Mouse (Mus musculus) hindbrain, embryonic 16.5 days (tissue): Measurements from ENCODE around the gene Calcrl. TPM values are rescaled to one million over a fixed set of nuclear protein-coding genes. Genes with fewer than 3 reads are reported as not detected.
A peak's percentile ranks its signal among the peaks of the same experiment; 100 is the strongest.

Source experiments
- ATAC-seq: fragments of 200-750 bp; cut with Nextera tagmentation; 2 replicates; pipeline ENCODE4 v1.8.0; 2017; ENCODE audit warnings: moderate TSS enrichment, moderate library complexity
- H3K27ac ChIP-seq: fragments of 300-500 bp; sonication (generic); 2 replicates; pipeline ENCODE4 v1.5.1; 2014; ENCODE audit warnings: low read depth, mild to moderate bottlenecking, control low read depth, low read length, moderate library complexity
- H3K27me3 ChIP-seq: fragments of 300-500 bp; sonication (generic); replicated peaks from 2 replicates; pipeline ENCODE4 v1.6.1; 2014; ENCODE audit warnings: low read length; ENCODE audit not compliant: control insufficient read depth, insufficient read depth
- H3K36me3 ChIP-seq: fragments of 300-500 bp; sonication (generic); 2 replicates; pipeline ENCODE4 v1.6.1; 2014; ENCODE audit warnings: mild to moderate bottlenecking, low read length, moderate library complexity, mixed read lengths; ENCODE audit not compliant: control insufficient read depth, insufficient read depth
- H3K4me1 ChIP-seq: fragments of 300-500 bp; sonication (generic); 2 replicates; pipeline ENCODE4 v1.6.1; 2014; ENCODE audit warnings: low read depth, low read length; ENCODE audit not compliant: control insufficient read depth, insufficient read depth
- H3K4me2 ChIP-seq: fragments of 300-500 bp; sonication (generic); 2 replicates; pipeline ENCODE4 v1.6.1; 2014; ENCODE audit warnings: mild to moderate bottlenecking, low read length, control low read depth, moderate library complexity
- H3K4me3 ChIP-seq: fragments of 300-500 bp; sonication (generic); 2 replicates; pipeline ENCODE4 v1.5.1; 2014; ENCODE audit warnings: mild to moderate bottlenecking, low read length, control low read depth, moderate library complexity
- H3K9ac ChIP-seq: fragments of 300-500 bp; sonication (generic); 2 replicates; pipeline ENCODE4 v1.6.1; 2014; ENCODE audit warnings: low read depth, mild to moderate bottlenecking, control low read depth, low read length, moderate library complexity
- H3K9me3 ChIP-seq: fragments of 300-500 bp; sonication (generic); 2 replicates; pipeline ENCODE4 v1.6.1; 2014; ENCODE audit warnings: mild to moderate bottlenecking, low read length, moderate library complexity; ENCODE audit not compliant: control insufficient read depth
- WGBS: fragments of 180-500 bp; shearing (Covaris S2); extraction: QIAGEN DNeasy Blood & Tissue Kit; methylation state at CpG from one replicate; pipeline ENCODE4 v1.1.7; 2014; 5-methylcytosine and 5-hydroxymethylcytosine counted together
- polyA plus RNA-seq: library from polyadenylated mRNA; unstranded; fragments of >200 nt; fragmentation: Nextera tagmentation; extraction: Ambion mirVana; gene quantifications from 2 replicates; pipeline ENCODE4 v1.2.1, GENCODE M21; 2015

The Calcrl gene
- 13.9 and 16.5 TPM in 2 replicates for polyA plus RNA-seq

DNA sequence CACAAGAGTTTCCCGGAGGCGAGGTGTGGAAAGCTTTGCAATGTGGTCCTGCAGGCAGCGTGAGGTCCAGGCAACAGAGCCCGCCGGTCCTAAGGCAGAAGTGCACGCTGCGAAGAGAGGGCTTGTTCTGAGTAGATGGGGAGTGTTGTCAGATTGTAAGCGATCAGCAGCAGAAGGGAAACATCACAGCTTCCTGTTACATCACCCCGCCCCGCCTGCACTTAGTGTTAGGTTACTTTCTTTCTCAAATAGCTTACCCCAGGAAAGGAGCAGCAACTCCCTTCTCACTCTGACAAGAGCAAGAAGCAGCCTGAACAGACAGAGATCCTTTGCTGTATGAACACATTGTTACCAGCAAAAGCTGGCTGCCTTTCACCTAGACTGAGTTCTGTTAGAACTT is at the start of gene Calcrl:
Gene Calcrl (minus strand): TSS at position 274 of the 400 bp plus-strand sequence.
- WGBS, result 2% methylated on average over 10 of the region's 10 CpGs
- Histone ChIP-seq H3K4me3 (peak within 1 kb of the TSS; percentile 39), H3K27me3 (no peaks in the 10 kb centered on the region), H3K9me3 (no peaks in the 10 kb centered on the region), H3K4me2 (peak within 1 kb of the TSS; percentile 65), H3K4me1 (no peaks in the 10 kb centered on the region; the same call in 1 of the 2 replicates), H3K27ac (peak within 1 kb of the TSS; percentile 63), H3K9ac (peak within 1 kb of the TSS; percentile 48), H3K36me3 (no peaks in the 10 kb centered on the region)
- ATAC-seq, result peak; percentile 85

DNA sequence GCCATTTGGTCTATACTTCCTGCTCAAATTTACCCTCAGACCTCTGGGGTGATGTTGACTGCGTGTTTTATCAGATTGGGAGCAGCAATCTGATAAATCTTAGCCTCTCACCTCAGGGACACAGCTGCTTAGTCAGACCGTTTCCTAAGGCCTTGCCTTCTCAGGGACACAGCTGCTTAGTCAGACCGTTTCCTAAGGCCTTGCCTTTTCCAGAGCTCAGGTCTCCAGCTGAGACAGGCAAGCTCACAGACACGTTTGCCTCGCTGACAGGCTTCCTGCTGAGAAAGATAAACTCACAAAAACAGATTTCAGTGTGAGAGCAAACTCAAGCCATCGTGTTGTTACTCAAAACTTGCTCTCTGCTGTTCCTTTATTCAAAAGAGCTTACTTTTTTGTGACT is 49.4 kb upstream of the Calcrl start:
- Histone ChIP-seq H3K9me3 (no peaks in the 10 kb centered on the region), H3K27ac (no peak overlapping the region), H3K36me3 (no peaks in the 10 kb centered on the region), H3K4me1 (no peaks in the 10 kb centered on the region), H3K9ac (no peak overlapping the region), H3K27me3 (no peaks in the 10 kb centered on the region), H3K4me3 (no peak overlapping the region), H3K4me2 (no peak overlapping the region)
- 9% methylated on average over 6 of the region's 6 CpGs for WGBS
- no peak for ATAC-seq

DNA sequence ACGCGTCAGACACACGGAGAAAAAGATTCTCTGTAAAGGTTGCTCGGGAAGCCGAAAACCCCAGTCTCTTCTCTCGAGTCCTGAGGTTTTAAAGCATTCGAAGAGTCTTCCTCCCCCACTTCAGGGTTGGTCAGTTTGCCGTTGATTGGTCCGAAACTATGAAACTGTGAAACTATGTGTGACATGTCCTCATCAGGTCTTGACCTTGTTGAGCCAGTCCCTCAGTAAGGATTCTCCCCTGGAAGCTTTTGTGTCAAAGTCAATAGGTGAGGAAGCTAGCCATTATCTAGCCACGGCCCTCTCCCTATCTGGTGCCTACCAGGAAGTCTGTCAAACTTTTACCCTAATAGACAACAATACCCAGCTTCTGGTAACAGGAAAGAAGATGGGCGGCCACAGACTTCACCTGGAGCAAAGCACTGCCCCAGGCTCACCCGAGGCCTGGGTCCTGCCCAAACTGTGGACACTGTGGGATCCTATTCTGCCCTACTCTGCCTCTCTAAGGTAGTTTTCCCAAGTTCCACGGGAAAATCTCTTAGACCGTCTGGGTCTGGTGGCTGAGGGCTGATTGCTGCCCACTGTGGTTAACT is 48.8 kb upstream of the Calcrl start:
- no peak overlapping the region for H3K27ac ChIP-seq
- no peak for ATAC-seq
- 78% methylated on average over 14 of the region's 14 CpGs for WGBS
- no peaks in the 10 kb centered on the region for H3K27me3 ChIP-seq
- no peak overlapping the region for H3K4me2 ChIP-seq
- H3K9me3 ChIP-seq, result 0 out of 2 replicates have a peak, but pooled peaks cover 2% of the 10 kb centered on the region
- H3K4me1 ChIP-seq, result no peaks in the 10 kb centered on the region
- no peaks in the 10 kb centered on the region for H3K36me3 ChIP-seq
- H3K9ac ChIP-seq, result no peak overlapping the region
- no peak overlapping the region for H3K4me3 ChIP-seq

DNA sequence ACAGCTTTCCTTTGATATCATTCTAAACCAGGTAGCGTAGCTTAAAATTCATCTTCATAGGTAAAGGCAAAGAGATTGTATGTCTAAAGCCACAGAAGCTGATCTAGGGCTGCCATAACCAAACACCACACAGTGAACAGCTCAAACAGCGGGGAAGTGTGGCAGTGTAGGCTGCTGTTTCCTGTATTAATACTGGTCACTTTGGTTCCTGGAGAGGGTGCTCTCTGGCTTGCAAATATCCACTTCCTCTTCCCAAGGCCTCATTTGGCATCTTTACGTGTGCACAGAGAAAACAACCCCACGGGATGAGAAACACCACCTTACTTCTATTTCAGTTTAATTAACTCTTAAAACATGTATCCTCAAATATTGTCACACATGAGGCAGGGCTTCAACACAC is 42.2 kb upstream of the Calcrl start:
- 85% methylated on average over 4 of the region's 4 CpGs for WGBS
- Histone ChIP-seq H3K27ac (no peak overlapping the region), H3K27me3 (no peaks in the 10 kb centered on the region), H3K9me3 (0 out of 2 replicates have a peak, but pooled peaks cover 2% of the 10 kb centered on the region), H3K4me3 (no peak overlapping the region), H3K4me1 (no peaks in the 10 kb centered on the region), H3K9ac (no peak overlapping the region), H3K4me2 (no peak overlapping the region), H3K36me3 (no peaks in the 10 kb centered on the region)
- ATAC-seq, result no peak

DNA sequence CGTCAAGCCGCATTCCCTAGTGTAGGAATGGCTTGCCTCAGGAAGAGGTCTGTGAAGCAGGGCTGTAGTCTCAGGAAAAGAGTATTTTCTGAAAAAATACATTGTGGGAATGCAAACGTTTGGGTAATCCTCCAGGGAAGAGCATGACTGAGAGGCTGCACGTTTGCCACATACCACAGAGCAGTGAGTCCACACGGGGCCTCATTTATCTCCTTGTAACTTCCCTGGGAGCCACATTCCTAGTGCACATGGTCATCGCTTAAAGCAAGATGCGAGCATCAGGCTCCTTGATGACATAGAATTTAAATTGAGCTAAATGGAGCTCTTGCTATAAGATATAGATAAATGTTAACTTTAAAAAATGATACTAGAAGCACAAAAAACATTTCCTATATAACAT is 39.7 kb upstream of the Calcrl start:
- Histone ChIP-seq H3K9ac (no peak overlapping the region), H3K27ac (no peak overlapping the region), H3K27me3 (no peaks in the 10 kb centered on the region), H3K4me1 (no peaks in the 10 kb centered on the region), H3K4me3 (no peak overlapping the region), H3K36me3 (no peaks in the 10 kb centered on the region), H3K4me2 (no peak overlapping the region), H3K9me3 (0 out of 2 replicates have a peak, but pooled peaks cover 2% of the 10 kb centered on the region)
- ATAC-seq, result no peak
- 53% methylated on average over 7 of the region's 7 CpGs for WGBS

DNA sequence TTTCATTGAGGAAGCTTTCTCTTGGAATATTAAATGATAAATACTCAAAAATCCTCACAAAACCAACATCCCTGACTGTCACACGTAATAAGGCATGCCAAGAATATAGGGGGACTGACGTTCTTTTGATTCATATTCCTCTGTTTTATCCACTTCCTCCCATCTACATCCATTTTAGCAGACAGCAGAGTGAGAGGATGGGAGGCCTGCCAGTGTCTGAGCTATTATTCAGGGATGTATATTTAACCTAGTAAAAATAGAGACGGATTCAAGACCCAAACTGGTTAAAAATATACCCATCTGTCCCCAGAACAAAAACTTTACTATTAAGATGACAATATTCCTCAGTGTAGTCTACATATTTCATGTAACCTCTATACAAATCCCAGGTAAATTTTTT is 37.2 kb upstream of the Calcrl start:
- Histone ChIP-seq H3K4me1 (no peaks in the 10 kb centered on the region), H3K4me2 (no peak overlapping the region), H3K27ac (no peak overlapping the region), H3K27me3 (no peaks in the 10 kb centered on the region), H3K9ac (no peak overlapping the region), H3K36me3 (no peaks in the 10 kb centered on the region), H3K4me3 (no peak overlapping the region), H3K9me3 (no peaks in the 10 kb centered on the region)
- no peak for ATAC-seq
- 92% methylated on average over 3 of the region's 3 CpGs for WGBS

DNA sequence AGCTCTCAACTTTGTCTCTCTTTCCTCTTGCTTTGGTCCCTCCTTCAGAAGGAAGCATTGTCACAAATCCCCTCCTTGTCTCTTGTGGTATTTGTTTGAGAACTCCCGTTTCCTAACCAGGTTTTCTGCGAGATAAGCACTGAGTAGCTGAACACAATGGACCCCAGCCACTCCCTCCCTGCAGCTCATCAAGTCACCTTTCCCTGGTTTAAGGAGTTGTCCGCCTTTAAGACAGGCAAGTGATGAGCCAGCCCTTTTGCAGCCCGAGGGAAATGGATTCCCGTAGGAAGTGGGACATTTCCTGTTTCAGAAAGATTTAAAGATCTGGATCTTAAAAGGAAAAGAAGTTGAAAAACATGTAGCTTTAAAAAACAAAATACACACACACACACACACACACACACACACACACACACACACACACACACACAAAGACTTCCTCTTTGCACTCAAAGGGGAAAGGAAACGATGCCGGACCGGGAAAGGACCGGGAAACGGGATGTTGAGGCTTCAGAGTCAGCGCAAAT is 34.5 kb upstream of the Calcrl start:
- Histone ChIP-seq H3K4me1 (no peaks in the 10 kb centered on the region), H3K27me3 (no peaks in the 10 kb centered on the region), H3K27ac (no peak overlapping the region), H3K36me3 (no peaks in the 10 kb centered on the region), H3K4me2 (no peak overlapping the region), H3K9me3 (no peaks in the 10 kb centered on the region), H3K9ac (no peak overlapping the region), H3K4me3 (no peak overlapping the region)
- ATAC-seq, result no peak
- WGBS, result 64% methylated on average over 11 of the region's 11 CpGs

DNA sequence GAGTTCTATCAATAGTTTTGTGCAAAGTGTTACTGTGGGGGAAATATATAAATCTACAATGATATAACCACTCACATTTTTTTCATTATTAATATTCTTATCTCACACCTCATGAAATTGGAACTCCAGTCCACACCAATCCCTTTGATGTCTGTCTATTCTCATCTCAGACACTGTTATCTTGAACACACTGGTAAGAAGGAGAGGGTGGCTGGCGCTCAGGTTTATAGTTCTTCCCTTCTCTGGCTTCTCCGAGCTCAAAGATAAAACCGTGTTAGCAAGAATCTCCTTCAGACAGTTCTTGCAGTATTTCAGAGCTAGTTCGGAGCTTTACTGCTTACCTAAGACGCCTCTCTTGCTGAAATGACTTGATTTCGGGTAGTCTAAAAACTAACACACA is 32.0 kb upstream of the Calcrl start:
- Histone ChIP-seq H3K36me3 (no peaks in the 10 kb centered on the region), H3K9me3 (no peaks in the 10 kb centered on the region), H3K4me2 (no peak overlapping the region), H3K4me1 (no peaks in the 10 kb centered on the region), H3K4me3 (no peak overlapping the region), H3K27me3 (no peaks in the 10 kb centered on the region), H3K27ac (no peak overlapping the region), H3K9ac (no peak overlapping the region)
- WGBS, result 90% methylated on average over 6 of the region's 6 CpGs
- no peak for ATAC-seq

DNA sequence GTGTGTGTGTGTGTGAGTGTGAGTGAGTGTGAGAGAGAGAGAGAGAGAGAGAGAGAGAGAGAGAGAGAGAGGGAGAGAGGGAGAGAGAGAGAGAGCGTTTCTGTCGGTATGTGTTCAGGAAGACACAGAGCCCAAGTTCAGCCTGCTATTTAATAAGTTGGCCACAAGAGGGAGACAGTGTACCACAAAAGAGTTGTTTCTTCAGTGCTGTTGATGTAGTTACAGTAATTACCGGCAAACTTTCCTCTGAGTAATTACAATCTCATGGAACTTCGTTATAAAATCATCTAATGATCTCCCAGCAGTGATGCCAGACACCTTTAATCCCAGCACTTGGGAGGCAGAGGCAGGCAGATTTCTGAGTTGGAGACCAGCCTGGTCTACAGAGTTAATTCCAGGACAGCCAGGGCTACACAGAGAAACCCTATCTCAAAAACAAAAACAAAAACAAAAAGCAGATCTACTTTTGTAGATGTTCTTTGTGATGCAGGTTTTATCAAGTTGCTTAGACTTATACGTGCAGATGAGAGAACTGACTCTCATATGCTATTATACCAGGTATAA is 30.1 kb upstream of the Calcrl start:
- Histone ChIP-seq H3K36me3 (no peaks in the 10 kb centered on the region), H3K9ac (no peak overlapping the region), H3K4me2 (peak overlapping the region; percentile 3; the same call in 1 of the 2 replicates), H3K27me3 (no peaks in the 10 kb centered on the region), H3K27ac (no peak overlapping the region), H3K4me3 (no peak overlapping the region), H3K9me3 (no peaks in the 10 kb centered on the region), H3K4me1 (no peaks in the 10 kb centered on the region)
- ATAC-seq, result peak; percentile 89
- 12% methylated on average over 5 of the region's 5 CpGs for WGBS
